Mouse (Mus musculus) hindbrain, embryonic 15.5 days (tissue): ENCODE results near the gene Rem1. TPM values are rescaled to one million over a fixed set of nuclear protein-coding genes. Genes with fewer than 3 reads are reported as not detected.

Experiments
- ATAC-seq: fragments of 200-750 bp; cut with Nextera tagmentation; 2 replicates; pipeline ENCODE4 v1.8.0; 2017; ENCODE audit warnings: low read depth, moderate number of reproducible peaks, moderate TSS enrichment; ENCODE audit not compliant: low FRiP score
- H3K27ac ChIP-seq: fragments of 300-500 bp; sonication (generic); replicated peaks from 2 replicates; pipeline ENCODE4 v1.5.1; 2015; ENCODE audit warnings: mild to moderate bottlenecking, inconsistent platforms
- H3K27me3 ChIP-seq: fragments of 300-500 bp; sonication (generic); 2 replicates; pipeline ENCODE4 v1.6.1; 2015; ENCODE audit warnings: control low read depth, inconsistent platforms
- H3K36me3 ChIP-seq: fragments of 300-500 bp; sonication (generic); 2 replicates; pipeline ENCODE4 v1.6.1; 2015; ENCODE audit warnings: control low read depth, inconsistent platforms
- H3K4me1 ChIP-seq: fragments of 300-500 bp; sonication (generic); replicated peaks from 2 replicates; pipeline ENCODE4 v1.6.1; 2015; ENCODE audit warnings: control low read depth, inconsistent platforms
- H3K4me2 ChIP-seq: fragments of 300-500 bp; sonication (generic); 2 replicates; pipeline ENCODE4 v1.6.1; 2015; ENCODE audit warnings: moderate library complexity, mild to moderate bottlenecking, inconsistent platforms
- H3K4me3 ChIP-seq: fragments of 300-500 bp; sonication (generic); 2 replicates; pipeline ENCODE4 v1.5.1; 2015; ENCODE audit warnings: mild to moderate bottlenecking, inconsistent platforms
- H3K9ac ChIP-seq: fragments of 300-500 bp; sonication (generic); 2 replicates; pipeline ENCODE4 v1.6.1; 2015; ENCODE audit warnings: inconsistent platforms
- H3K9me3 ChIP-seq: fragments of 300-500 bp; sonication (generic); 2 replicates; pipeline ENCODE4 v1.6.1; 2016; ENCODE audit warnings: control low read depth, inconsistent platforms
- WGBS: fragments of 180-500 bp; shearing (Covaris S2); methylation state at CpG from one replicate; pipeline ENCODE4 v1.1.7; 2015; 5-methylcytosine and 5-hydroxymethylcytosine counted together
- polyA plus RNA-seq: library from polyadenylated mRNA; unstranded; fragments of >200 nt; fragmentation: Nextera tagmentation; extraction: Ambion mirVana; gene quantifications from 2 replicates; pipeline ENCODE4 v1.2.1, GENCODE M21; 2015

Gene Rem1
- polyA plus RNA-seq, 1 experiment from 2014 or later: 0.52 TPM

DNA sequence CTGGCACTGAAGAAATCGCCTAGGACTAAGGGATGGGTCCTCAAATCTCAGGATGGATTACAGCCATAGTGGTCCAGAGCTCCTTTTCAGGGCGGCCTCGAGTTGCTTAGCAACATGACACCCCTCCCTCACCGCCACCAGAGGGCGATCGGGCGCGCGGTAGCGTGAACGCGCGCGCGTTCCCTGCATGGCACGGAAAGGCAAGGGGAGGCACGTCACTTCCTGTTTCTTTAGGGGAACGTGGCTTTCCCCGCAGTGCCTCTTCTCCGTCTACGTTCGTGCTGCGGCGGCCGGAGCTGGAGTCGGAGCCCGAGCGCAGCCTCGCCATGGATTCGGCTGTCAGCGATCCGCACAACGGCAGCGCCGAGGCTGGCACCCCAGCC lies 42.5 kb downstream of the Rem1 start, which contains the start of gene H13:
Gene H13, plus strand, starts transcription at position 206 of the 383 bp plus-strand sequence.
- no peaks in the 10 kb centered on the region for H3K9me3 ChIP-seq
- peak within 1 kb of the TSS; percentile 89 for H3K4me3 ChIP-seq
- H3K27ac ChIP-seq: peak within 1 kb of the TSS; percentile 97
- H3K4me1 ChIP-seq: peaks cover 38% of the 10 kb centered on the region
- no peaks in the 10 kb centered on the region for H3K27me3 ChIP-seq
- peak; percentile 81 for ATAC-seq
- H3K4me2 ChIP-seq: peak within 1 kb of the TSS; percentile 92
- H3K36me3 ChIP-seq: peaks cover 8% of the 10 kb centered on the region; the same call in 1 of the 2 replicates
- peak within 1 kb of the TSS; percentile 90 for H3K9ac ChIP-seq
- WGBS: under 1% methylated on average over 35 of the region's 35 CpGs

DNA sequence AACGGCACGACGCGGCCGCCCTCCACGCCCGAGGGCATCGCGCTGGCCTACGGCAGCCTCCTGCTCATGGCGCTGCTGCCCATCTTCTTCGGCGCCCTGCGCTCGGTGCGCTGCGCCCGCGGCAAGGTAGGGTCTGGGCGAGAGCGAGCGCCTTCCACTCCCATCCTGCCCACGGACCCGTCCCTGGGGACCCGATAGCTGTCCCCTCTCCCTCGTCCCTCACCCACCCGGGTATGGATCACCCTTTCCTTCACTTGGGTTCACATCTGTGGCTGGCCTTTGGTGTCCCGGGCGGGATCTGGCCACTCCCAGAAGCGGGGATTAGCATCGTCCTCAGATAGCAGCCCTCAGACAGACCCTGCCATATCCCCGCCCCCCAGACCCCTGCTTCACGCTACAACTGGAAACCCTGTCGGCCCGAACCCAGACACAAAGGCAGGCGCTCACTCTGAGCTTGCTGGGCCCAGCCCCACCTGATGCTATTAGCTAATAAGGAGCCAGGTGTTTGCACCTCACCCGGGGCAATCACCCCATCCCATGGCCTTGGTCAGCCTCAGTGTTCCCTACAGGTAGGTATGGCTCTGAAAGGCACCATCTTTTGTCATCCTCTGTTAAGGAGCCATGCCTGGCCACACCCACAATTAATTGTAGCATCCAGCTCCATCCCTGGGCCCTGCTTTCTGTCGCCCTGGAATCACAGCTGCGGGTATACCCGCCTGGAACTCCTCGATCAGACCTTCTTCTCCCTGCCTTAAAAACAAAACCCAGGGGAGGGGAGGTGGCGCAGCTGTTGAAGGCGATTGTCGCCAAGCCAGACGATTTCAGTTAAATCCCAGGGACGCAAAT lies 43.1 kb downstream of the Rem1 start:
- Histone ChIP-seq H3K4me1 (peaks cover 41% of the 10 kb centered on the region), H3K36me3 (peaks cover 11% of the 10 kb centered on the region), H3K4me2 (peak overlapping the region; percentile 92), H3K9ac (peak overlapping the region; percentile 90), H3K4me3 (peak overlapping the region; percentile 89), H3K9me3 (no peaks in the 10 kb centered on the region), H3K27me3 (no peaks in the 10 kb centered on the region), H3K27ac (peak overlapping the region; percentile 97)
- ATAC-seq: peak; percentile 76
- WGBS: 0% methylated on average over 46 of the region's 46 CpGs

GRCm38 (mm10) chr2:152670983-152671641 lies 44.4 kb downstream of the Rem1 start:
- Histone ChIP-seq H3K36me3 (peaks cover 21% of the 10 kb centered on the region), H3K4me3 (peak overlapping the region; percentile 89), H3K9me3 (no peaks in the 10 kb centered on the region), H3K4me1 (peaks cover 41% of the 10 kb centered on the region), H3K9ac (peak overlapping the region; percentile 90), H3K27me3 (no peaks in the 10 kb centered on the region), H3K27ac (peak overlapping the region; percentile 97), H3K4me2 (peak overlapping the region; percentile 92)
- 51% methylated on average over 9 of the region's 9 CpGs for WGBS
- ATAC-seq: 0 out of 2 replicates have a peak, but pooled peaks have one; percentile 7

DNA sequence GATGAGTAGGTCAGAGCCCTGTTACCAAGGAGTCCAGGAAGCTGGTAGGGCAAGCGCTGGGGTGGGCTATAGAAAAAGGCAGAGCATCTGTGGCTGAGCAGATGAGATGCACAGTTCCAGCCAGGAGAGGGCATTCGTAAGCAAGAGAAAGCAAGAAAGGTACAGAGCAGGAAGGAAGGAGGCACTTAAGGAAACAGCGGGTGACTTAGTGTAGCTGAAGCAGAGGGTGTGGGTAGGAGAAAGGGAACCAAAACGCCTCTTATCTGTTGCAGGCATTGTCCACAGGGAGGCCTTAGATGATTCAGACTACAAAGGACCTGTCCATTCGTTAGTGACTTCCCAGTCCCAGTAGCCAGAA lies 44.9 kb downstream of the Rem1 start:
- Histone ChIP-seq H3K4me3 (peak overlapping the region; percentile 89), H3K27me3 (no peaks in the 10 kb centered on the region), H3K9ac (peak overlapping the region; percentile 90), H3K9me3 (no peaks in the 10 kb centered on the region), H3K4me1 (peaks cover 41% of the 10 kb centered on the region), H3K36me3 (peaks cover 27% of the 10 kb centered on the region), H3K27ac (peak overlapping the region; percentile 97), H3K4me2 (peak overlapping the region; percentile 92)
- peak; percentile 29; the same call in 1 of the 2 replicates for ATAC-seq
- 23% methylated on average over 5 of the region's 5 CpGs for WGBS

GRCm38 (mm10) chr2:152672166-152672565 lies 45.4 kb downstream of the Rem1 start:
- Histone ChIP-seq H3K9ac (peak overlapping the region; percentile 90), H3K36me3 (peaks cover 31% of the 10 kb centered on the region), H3K4me2 (peak overlapping the region; percentile 92), H3K27ac (peak overlapping the region; percentile 97; the same call in 1 of the 2 replicates), H3K4me1 (peaks cover 41% of the 10 kb centered on the region), H3K4me3 (peak overlapping the region; percentile 89), H3K9me3 (no peaks in the 10 kb centered on the region), H3K27me3 (no peaks in the 10 kb centered on the region)
- WGBS: 74% methylated on average over 12 of the region's 12 CpGs
- ATAC-seq: no peak

DNA sequence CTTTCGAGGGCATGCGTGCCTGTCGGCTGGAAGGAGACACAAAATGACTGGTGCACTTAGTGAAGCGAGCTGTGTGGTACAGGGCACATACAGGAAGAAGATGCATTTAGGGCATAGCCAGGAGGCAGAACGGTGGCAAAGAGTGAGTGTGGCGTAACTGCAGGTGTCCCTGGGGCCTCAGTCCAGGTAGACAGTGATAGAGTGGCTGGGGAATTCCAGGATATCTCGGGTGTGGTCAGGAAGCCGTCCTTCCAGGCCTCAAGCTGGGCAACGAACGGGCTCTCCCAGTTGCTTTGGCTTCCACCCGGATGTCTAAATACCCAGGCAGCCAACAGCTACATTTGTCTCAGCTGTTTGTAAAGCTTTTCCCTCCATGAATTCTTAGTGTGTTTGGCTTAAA lies 47.4 kb downstream of the Rem1 start:
- H3K4me1 ChIP-seq: peaks cover 48% of the 10 kb centered on the region
- H3K27ac ChIP-seq: no peak overlapping the region
- H3K36me3 ChIP-seq: peaks cover 44% of the 10 kb centered on the region
- no peaks in the 10 kb centered on the region for H3K9me3 ChIP-seq
- WGBS: 80% methylated on average over 11 of the region's 11 CpGs
- H3K4me3 ChIP-seq: no peak overlapping the region
- H3K27me3 ChIP-seq: no peaks in the 10 kb centered on the region
- peak overlapping the region; percentile 20; the same call in 1 of the 2 replicates for H3K4me2 ChIP-seq
- no peak for ATAC-seq
- H3K9ac ChIP-seq: no peak overlapping the region

DNA sequence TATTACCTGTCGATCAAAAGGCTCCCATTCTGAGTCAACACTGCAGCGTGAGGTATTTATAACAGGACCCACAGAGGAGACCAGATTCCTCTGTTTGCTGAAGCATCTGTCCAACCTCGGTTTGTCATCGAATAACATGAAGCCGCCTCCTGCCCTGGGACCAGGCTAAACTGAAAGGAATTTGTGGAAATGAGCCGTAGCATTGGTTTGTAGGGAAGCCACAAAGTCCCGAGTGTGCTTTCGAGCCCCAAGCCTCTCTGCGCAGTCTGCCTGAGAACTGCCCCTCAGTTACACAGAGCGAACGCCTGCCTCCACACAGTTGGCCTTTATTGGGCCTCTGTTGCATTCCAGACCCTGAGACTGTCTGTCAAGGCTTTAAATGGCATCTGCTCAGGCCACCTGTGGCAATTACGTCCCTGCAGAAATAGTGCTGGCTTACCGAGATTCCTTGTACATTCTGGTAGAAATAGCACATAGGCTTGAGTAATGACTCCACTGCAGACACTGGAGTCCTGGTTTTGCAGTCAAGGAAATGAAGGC lies 48.6 kb downstream of the Rem1 start:
- Histone ChIP-seq H3K27ac (no peak overlapping the region), H3K4me2 (no peak overlapping the region), H3K9ac (no peak overlapping the region), H3K4me1 (peaks cover 57% of the 10 kb centered on the region), H3K4me3 (no peak overlapping the region), H3K36me3 (peaks cover 52% of the 10 kb centered on the region), H3K27me3 (no peaks in the 10 kb centered on the region), H3K9me3 (no peaks in the 10 kb centered on the region)
- no peak for ATAC-seq
- 81% methylated on average over 13 of the region's 13 CpGs for WGBS

- Histone ChIP-seq H3K27ac (no peak overlapping the region), H3K9me3 (no peaks in the 10 kb centered on the region), H3K4me2 (no peak overlapping the region), H3K4me1 (peaks cover 40% of the 10 kb centered on the region), H3K27me3 (no peaks in the 10 kb centered on the region), H3K9ac (no peak overlapping the region), H3K4me3 (no peak overlapping the region), H3K36me3 (peaks cover 75% of the 10 kb centered on the region)
- ATAC-seq: 0 out of 2 replicates have a peak, but pooled peaks have one; percentile 46
- WGBS: 48% methylated on average over 3 of the region's 3 CpGs
These were observed 51.6 kb downstream of the Rem1 start for GRCm38 (mm10) chr2:152678302-152678701.

GRCm38 (mm10) chr2:152678925-152679324 lies 52.2 kb downstream of the Rem1 start:
- 79% methylated on average over 5 of the region's 5 CpGs for whole genome bisulfite sequencing
- H3K27me3 ChIP-seq: no peaks in the 10 kb centered on the region
- H3K27ac ChIP-seq: peak overlapping the region; percentile 43; the same call in 1 of the 2 replicates
- no peak overlapping the region for H3K4me2 ChIP-seq
- peaks cover 81% of the 10 kb centered on the region for H3K36me3 ChIP-seq
- H3K9me3 ChIP-seq: no peaks in the 10 kb centered on the region
- no peak overlapping the region for H3K4me3 ChIP-seq
- H3K4me1 ChIP-seq: peaks cover 35% of the 10 kb centered on the region
- no peak for ATAC-seq
- no peak overlapping the region for H3K9ac ChIP-seq

- peak; percentile 84 for ATAC-seq
- H3K27me3 ChIP-seq: no peaks in the 10 kb centered on the region
- H3K4me2 ChIP-seq: no peak overlapping the region
- peak overlapping the region; percentile 51 for H3K27ac ChIP-seq
- no peak overlapping the region for H3K4me3 ChIP-seq
- no peak overlapping the region for H3K9ac ChIP-seq
- WGBS: 65% methylated on average over 8 of the region's 8 CpGs
- no peaks in the 10 kb centered on the region for H3K9me3 ChIP-seq
- H3K4me1 ChIP-seq: peaks cover 29% of the 10 kb centered on the region
- H3K36me3 ChIP-seq: peaks cover 85% of the 10 kb centered on the region
These were observed 53.1 kb downstream of the Rem1 start for GRCm38 (mm10) chr2:152679701-152680355.

DNA sequence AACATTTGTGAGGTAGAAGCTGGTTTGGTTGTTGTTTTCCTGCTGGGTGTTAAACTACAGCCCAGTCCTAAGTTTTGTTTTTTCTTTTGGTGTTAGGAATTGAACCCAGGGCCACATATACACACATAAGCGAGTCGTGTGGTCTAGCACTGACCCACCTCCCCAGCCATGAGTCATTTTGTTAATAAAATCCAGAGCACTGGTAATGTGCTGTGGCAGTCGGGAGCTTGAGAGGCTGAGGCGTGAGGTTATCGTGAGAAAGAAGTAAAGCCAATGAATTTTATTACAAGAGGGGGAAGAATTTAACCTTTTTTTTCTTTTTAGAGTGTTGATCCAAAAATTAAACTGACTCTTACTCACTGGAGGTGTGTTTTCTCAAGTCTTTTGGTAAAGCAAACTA lies 56.3 kb downstream of the Rem1 start:
- 93% methylated on average over 5 of the region's 5 CpGs for WGBS
- no peak overlapping the region for H3K9ac ChIP-seq
- H3K27ac ChIP-seq: no peak overlapping the region
- H3K27me3 ChIP-seq: no peaks in the 10 kb centered on the region
- peaks cover 89% of the 10 kb centered on the region for H3K36me3 ChIP-seq
- ATAC-seq: no peak
- no peak overlapping the region for H3K4me2 ChIP-seq
- no peaks in the 10 kb centered on the region for H3K9me3 ChIP-seq
- peaks cover 38% of the 10 kb centered on the region for H3K4me1 ChIP-seq
- H3K4me3 ChIP-seq: no peak overlapping the region
